Mouse (Mus musculus): ENCODE measurements around the gene Tmem41a. TPM values are rescaled to one million over a fixed set of nuclear protein-coding genes. Genes with fewer than 3 reads are reported as not detected.

Gene Tmem41a
- total RNA-seq, 2 experiments from 2014 or later, result 14.8 to 15.9 TPM

DNA sequence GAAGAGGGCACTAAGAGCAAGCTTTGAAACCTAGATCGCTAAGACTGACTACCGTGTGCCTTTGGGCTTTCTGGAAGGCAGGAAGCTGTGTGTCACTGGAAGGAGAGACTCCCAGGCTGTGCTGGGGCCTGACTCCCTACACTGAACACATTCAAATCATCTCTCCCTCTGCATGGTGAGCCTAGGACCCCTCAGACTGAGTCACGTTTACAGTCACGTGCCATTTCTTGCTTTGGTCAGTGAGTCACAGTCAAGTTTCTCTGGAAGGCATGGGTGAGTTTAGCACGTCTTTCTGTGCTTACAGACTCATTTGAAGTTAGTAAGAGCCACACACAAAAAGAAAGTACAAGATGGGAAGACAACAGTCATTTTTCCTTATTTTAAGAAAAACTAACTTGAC lies 46.1 kb downstream of the Tmem41a start:
- DNase-seq, result no peak

DNA sequence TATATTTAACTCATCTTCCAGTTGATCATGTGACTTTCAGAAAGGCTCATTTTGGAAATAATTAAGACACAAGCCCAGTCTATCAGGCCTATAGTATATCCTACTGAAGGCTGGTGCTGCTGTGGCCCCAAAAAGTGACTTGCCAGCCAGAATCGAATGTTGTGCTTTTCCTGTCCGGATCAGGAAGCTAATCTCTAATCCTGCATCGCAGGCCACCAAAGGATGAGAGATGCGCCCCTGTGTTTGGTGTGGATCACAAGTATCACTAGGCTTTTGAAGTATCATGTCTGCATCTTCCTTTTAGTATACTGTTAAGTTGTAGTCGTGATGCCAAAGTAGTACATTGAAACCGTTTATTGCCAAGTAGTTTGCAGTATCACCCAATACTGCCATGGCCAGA lies 53.5 kb downstream of the Tmem41a start:
- no peak for DNase-seq

- DNase-seq, result no peak
Observed at GRCm38 (mm10) chr16:21887601-21888000, 59.8 kb downstream of the Tmem41a start.

Other genes with a start within 250 kb of the Tmem41a start
- 1 to 10 TPM; 1.2 to 1.3 TPM for gene Ehhadh, start 159.7 kb downstream of the Tmem41a start, total RNA-seq (2021)
- 10 to 100 TPM; 15.3 to 17.3 TPM for gene Map3k13, start 153.2 kb downstream of the Tmem41a start, total RNA-seq (2021)
- under 1 TPM; 0.23 to 0.25 TPM for gene Liph, start 48.1 kb upstream of the Tmem41a start, total RNA-seq (2021)
- 10 to 100 TPM; 84.6 to 88.0 TPM for gene Senp2, start 61.9 kb upstream of the Tmem41a start, total RNA-seq (2021)
- gene Igf2bp2, start 215.7 kb upstream of the Tmem41a start, total RNA-seq (2021), result under 1 TPM; 0.37 to 0.46 TPM

Data from layer of hippocampus, postnatal 36 days (tissue).